ENCODE assay signal across 7 mouse cellular contexts in genomic region chr10:117149942-117150617, GRCm38 (mm10). TPM values are rescaled to one million over a fixed set of nuclear protein-coding genes. Genes with fewer than 3 reads are reported as not detected.
DNase-seq lines count a peak whose midpoint lies in the region; ATAC-seq and TF ChIP-seq lines count a peak whose summit lies in the region.

No protein-coding gene starts in this region.

- DNase-seq in CD8-positive naive resting alpha-beta T cell, adult 2 months (ENCODE audit: low read depth in 2 of 2, low spot score in 2 of 2), result peak; percentile 28 to 37
- peak; percentile 81 for DNase-seq in NIH3T3 (ENCODE audit: low read depth)
- DNase-seq in embryo, embryonic 11 days, result peak; percentile 58
- peak; percentile 49 for DNase-seq in midbrain, postnatal 0 days (ENCODE audit: low spot score)
- peak; percentile 58 for DNase-seq in testis, postnatal 10 days (ENCODE audit: low spot score)

- no peaks in the 10 kb centered on the region for H3K36me3 ChIP-seq in hindbrain, embryonic 12.5 days
- no peaks in the 10 kb centered on the region for H3K36me3 ChIP-seq in limb, embryonic 15.5 days
- H3K36me3 ChIP-seq in midbrain, postnatal 0 days (ENCODE audit: insufficient read depth, low read length), result no peaks in the 10 kb centered on the region

- H3K27me3 ChIP-seq in hindbrain, embryonic 12.5 days, result peaks cover 9% of the 10 kb centered on the region
- no peaks in the 10 kb centered on the region for H3K27me3 ChIP-seq in limb, embryonic 15.5 days
- H3K27me3 ChIP-seq in midbrain, postnatal 0 days (ENCODE audit: insufficient read depth, low read length), result no peaks in the 10 kb centered on the region

- TF ChIP-seq CTCF in midbrain, postnatal 0 days (IDR thresholded peaks at IDR 0.05), result no peak; the same call in 1 of the 2 replicates

- H3K27ac ChIP-seq in hindbrain, embryonic 12.5 days, result no peak overlapping the region
- H3K27ac ChIP-seq in limb, embryonic 15.5 days, result peak overlapping the region; percentile 62; the same call in 1 of the 2 replicates
- H3K27ac ChIP-seq in midbrain, postnatal 0 days (ENCODE audit: low read depth, low read length), result no peak overlapping the region

- 2% methylated on average over 23 of the region's 23 CpGs for WGBS in hindbrain, embryonic 12.5 days
- WGBS in limb, embryonic 15.5 days, result 2% methylated on average over 15 of the region's 23 CpGs
- 4% methylated on average over 23 of the region's 23 CpGs for WGBS in midbrain, postnatal 0 days

- H3K9ac ChIP-seq in hindbrain, embryonic 12.5 days, result peak overlapping the region; percentile 47
- H3K9ac ChIP-seq in limb, embryonic 15.5 days, result no peak overlapping the region
- no peak overlapping the region for H3K9ac ChIP-seq in midbrain, postnatal 0 days (replicated peaks; ENCODE audit: low read length, poor library complexity, severe bottlenecking)

- H3K4me3 ChIP-seq in hindbrain, embryonic 12.5 days, result peak overlapping the region; percentile 31
- H3K4me3 ChIP-seq in limb, embryonic 15.5 days, result peak overlapping the region; percentile 33
- H3K4me3 ChIP-seq in midbrain, postnatal 0 days (ENCODE audit: low read depth, low read length), result peak overlapping the region; percentile 34

- no peaks in the 10 kb centered on the region for H3K9me3 ChIP-seq in hindbrain, embryonic 12.5 days (replicated peaks)
- no peaks in the 10 kb centered on the region for H3K9me3 ChIP-seq in limb, embryonic 15.5 days
- H3K9me3 ChIP-seq in midbrain, postnatal 0 days (ENCODE audit: low read length), result no peaks in the 10 kb centered on the region

- ATAC-seq in hindbrain, embryonic 12.5 days (ENCODE audit: low FRiP score), result no peak
- no peak for ATAC-seq in limb, embryonic 15.5 days (ENCODE audit: insufficient number of reproducible peaks, low FRiP score, low TSS enrichment, low read depth)
- no peak for ATAC-seq in midbrain, postnatal 0 days (ENCODE audit: low FRiP score)

- peaks cover 25% of the 10 kb centered on the region for H3K4me1 ChIP-seq in hindbrain, embryonic 12.5 days
- peaks cover 31% of the 10 kb centered on the region for H3K4me1 ChIP-seq in limb, embryonic 15.5 days
- H3K4me1 ChIP-seq in midbrain, postnatal 0 days (ENCODE audit: insufficient read depth, low read length), result no peaks in the 10 kb centered on the region

- H3K4me2 ChIP-seq in hindbrain, embryonic 12.5 days (replicated peaks), result peak overlapping the region; percentile 57
- peak overlapping the region; percentile 55 for H3K4me2 ChIP-seq in limb, embryonic 15.5 days
- H3K4me2 ChIP-seq in midbrain, postnatal 0 days (ENCODE audit: low read depth, low read length, poor library complexity, severe bottlenecking), result peak overlapping the region; percentile 72

RNA-seq across cellular contexts. Expression of gene Frs2, which starts 1.7 kb away (rescaled TPM):
- polyA plus RNA-seq in hindbrain, embryonic 12.5 days (2016; fragmentation: Nextera tagmentation; extraction: Ambion mirVana), result 25.3 and 31.7 TPM in 2 replicates
- 18.5 and 20.6 TPM in 2 replicates for polyA plus RNA-seq in limb, embryonic 15.5 days (2015; fragmentation: Nextera tagmentation; extraction: Ambion mirVana)
- total RNA-seq in midbrain, postnatal 0 days (2014; rRNA removed), result 20.3 and 23.4 TPM in 2 replicates
- 15.2 and 17.3 TPM in 2 replicates for polyA plus RNA-seq in midbrain, postnatal 0 days (2015; fragmentation: Nextera tagmentation; extraction: Ambion mirVana)
